Comparison of ENCODE assay signal across 18 mouse cellular contexts in genomic region chr6:128466043-128466442, GRCm38 (mm10). TPM values are rescaled to one million over a fixed set of nuclear protein-coding genes. Genes with fewer than 3 reads are reported as not detected.
DNase-seq lines count a peak whose midpoint lies in the region; TF ChIP-seq lines count a peak whose summit lies in the region.
"Had no signal": no experiment of that assay in that cellular context is flagged by ENCODE, and none has a peak within 500 bp of the region (broad histone marks: within the 10 kb centered on the region; RNA-seq: fewer than 3 reads in every experiment).

No protein-coding gene starts in this region.

- no peaks in the 10 kb centered on the region for H3K27me3 ChIP-seq in heart, adult 2 months (ENCODE audit: control insufficient read depth, insufficient read depth, low read length)
- no peaks in the 10 kb centered on the region for H3K27me3 ChIP-seq in ES-Bruce4 (ENCODE audit: control insufficient read depth, insufficient read depth, low read length, poor library complexity, severe bottlenecking)
- no peaks in the 10 kb centered on the region for H3K27me3 ChIP-seq in limb, embryonic 10.5 days (ENCODE audit: low read depth, poor library complexity, severe bottlenecking)
- H3K27me3 ChIP-seq: liver, embryonic 15.5 days had no signal

- intact Hi-C loops in heart, adult 2 months (cut with DNase I) = no loop called here

- WGBS in heart, adult 2 months = 64% methylated on average over 7 of the region's 7 CpGs
- 75% methylated on average over 7 of the region's 7 CpGs for WGBS in limb, embryonic 10.5 days

- peak; percentile 48 for DNase-seq in heart, adult 11 months
- no peak for DNase-seq in heart, adult 2 months
- DNase-seq in brain, embryonic 14.5 days (ENCODE audit: low read depth) = peak; percentile 57
- peak; percentile 47 for DNase-seq in retina, embryonic 14.5 days (ENCODE audit: low spot score)
- DNase-seq in adrenal gland, adult 8-10 months = no peak
- DNase-seq in limb, embryonic 10.5 days (ENCODE audit: low spot score) = no peak
- DNase-seq: adrenal gland, postnatal 14 days; cerebellum, adult 11-12 months; cerebellum, postnatal 14 days; gastrocnemius, postnatal 10 days; heart, adult 18-20 months; heart, postnatal 36 days; kidney, postnatal 36 days; right cerebral cortex, adult 18-20 months had no signal

- no peaks in the 10 kb centered on the region for H3K36me3 ChIP-seq in heart, adult 2 months (ENCODE audit: control insufficient read depth, insufficient read depth, low read length)
- no peaks in the 10 kb centered on the region for H3K36me3 ChIP-seq in ES-Bruce4 (ENCODE audit: control insufficient read depth, insufficient read depth, low read length, poor library complexity, severe bottlenecking)
- no peaks in the 10 kb centered on the region for H3K36me3 ChIP-seq in limb, embryonic 10.5 days
- H3K36me3 ChIP-seq: hindbrain, embryonic 15.5 days; liver, embryonic 15.5 days had no signal

- no peaks in the 10 kb centered on the region for H3K9me3 ChIP-seq in ES-Bruce4 (replicated peaks; ENCODE audit: control insufficient read depth, insufficient read depth, low read length, poor library complexity, severe bottlenecking)
- H3K9me3 ChIP-seq in limb, embryonic 10.5 days (replicated peaks) = no peaks in the 10 kb centered on the region
- H3K9me3 ChIP-seq: hindbrain, embryonic 15.5 days; liver, embryonic 15.5 days had no signal

- no peaks in the 10 kb centered on the region for H3K4me1 ChIP-seq in heart, adult 2 months (ENCODE audit: control insufficient read depth, insufficient read depth, low read length)
- H3K4me1 ChIP-seq in ES-Bruce4 (ENCODE audit: control insufficient read depth, insufficient read depth, low read length) = peaks cover 10% of the 10 kb centered on the region
- H3K4me1 ChIP-seq in limb, embryonic 10.5 days = no peaks in the 10 kb centered on the region
- H3K4me1 ChIP-seq: hindbrain, embryonic 15.5 days had no signal

- no peaks in the 10 kb centered on the region for H3K79me2 ChIP-seq in heart, adult 2 months (replicated peaks; ENCODE audit: control insufficient read depth, insufficient read depth, low read length)

- TF ChIP-seq POLR2A in heart, adult 2 months (IDR thresholded peaks at IDR 0.05; ENCODE audit: insufficient read depth, low read depth, low read length) = no peak
- no peak for TF ChIP-seq POLR2A in ES-Bruce4 (IDR thresholded peaks at IDR 0.05; ENCODE audit: insufficient read depth, low read length)
- TF ChIP-seq POLR2A in brain, embryonic 14.5 days (IDR thresholded peaks at IDR 0.05; ENCODE audit: borderline replicate concordance, extremely low read depth, insufficient read depth, insufficient read length, poor library complexity, severe bottlenecking) = no peak

- no peak overlapping the region for H3K9ac ChIP-seq in heart, adult 2 months (ENCODE audit: low read depth, low read length)
- H3K9ac ChIP-seq in ES-Bruce4 (ENCODE audit: low read depth, poor library complexity, severe bottlenecking) = peak overlapping the region; percentile 66; the same call in 1 of the 2 replicates
- H3K9ac ChIP-seq: hindbrain, embryonic 15.5 days; liver, embryonic 15.5 days had no signal

- no peak overlapping the region for H3K27ac ChIP-seq in heart, adult 2 months
- peak overlapping the region; percentile 91 for H3K27ac ChIP-seq in ES-Bruce4 (ENCODE audit: insufficient read depth, low read length)
- H3K27ac ChIP-seq in limb, embryonic 10.5 days = no peak overlapping the region
- H3K27ac ChIP-seq: hindbrain, embryonic 15.5 days; left cerebral cortex, adult 2 months; liver, embryonic 15.5 days had no signal

- no peak overlapping the region for H3K4me3 ChIP-seq in heart, adult 2 months
- peak overlapping the region; percentile 62 for H3K4me3 ChIP-seq in ES-Bruce4 (ENCODE audit: low read depth, low read length)
- no peak overlapping the region for H3K4me3 ChIP-seq in limb, embryonic 10.5 days
- H3K4me3 ChIP-seq: hindbrain, embryonic 15.5 days; left cerebral cortex, adult 2 months; liver, embryonic 15.5 days had no signal

- TF ChIP-seq EP300 in heart, adult 2 months (IDR thresholded peaks at IDR 0.05; ENCODE audit: insufficient read depth, low read depth, low read length) = no peak
- TF ChIP-seq EP300 in ES-Bruce4 (IDR thresholded peaks at IDR 0.05; ENCODE audit: insufficient read depth, low read depth, low read length) = peak; percentile 77

- TF ChIP-seq CTCF in heart, adult 2 months (IDR thresholded peaks at IDR 0.05) = no peak
- no peak for TF ChIP-seq CTCF in ES-Bruce4 (IDR thresholded peaks at IDR 0.05; ENCODE audit: low read depth, low read length)
- no peak for TF ChIP-seq CTCF in brain, embryonic 14.5 days (IDR thresholded peaks at IDR 0.05; ENCODE audit: borderline replicate concordance, extremely low read depth, insufficient read depth, insufficient read length)

RNA-seq across cellular contexts. Expression of gene Fkbp4, which starts 27.6 kb away (rescaled TPM):
- 100 to 1,000 TPM; 351 to 359 TPM for total RNA-seq in heart, adult 2 months (2021)
- polyA plus RNA-seq in heart, adult 2 months (2012; rRNA removed) = 206 and 250 TPM in 2 replicates
- 411 and 413 TPM in 2 replicates for polyA plus RNA-seq in ES-Bruce4 (2011; ENCODE audit: insufficient read depth, insufficient read length, low read depth, missing spikeins)
- polyA plus RNA-seq in brain, embryonic 14.5 days (2012; rRNA removed) = 249 and 252 TPM in 2 replicates
- total RNA-seq in adrenal gland, adult 8-10 months (2022) = 100 to 1,000 TPM; 186 to 394 (median 267) TPM
- polyA plus RNA-seq in limb, embryonic 10.5 days (2016; fragmentation: Nextera tagmentation; extraction: Ambion mirVana) = 797 and 913 TPM in 2 replicates

RNA-seq across cellular contexts. Expression of gene Itfg2, which starts 41.3 kb away (rescaled TPM):
- 10 to 100 TPM; 17.0 to 21.2 TPM for total RNA-seq in heart, adult 2 months (2021)
- 11.9 and 21.5 TPM in 2 replicates for polyA plus RNA-seq in heart, adult 2 months (2012; rRNA removed)
- polyA plus RNA-seq in ES-Bruce4 (2011; ENCODE audit: insufficient read depth, insufficient read length, low read depth, missing spikeins) = 16.3 and 21.6 TPM in 2 replicates
- polyA plus RNA-seq in brain, embryonic 14.5 days (2012; rRNA removed) = 36.1 and 42.2 TPM in 2 replicates
- total RNA-seq in adrenal gland, adult 8-10 months (2022) = 10 to 100 TPM; 27.1 to 38.6 (median 34.9) TPM
- polyA plus RNA-seq in limb, embryonic 10.5 days (2016; fragmentation: Nextera tagmentation; extraction: Ambion mirVana) = 40.8 and 47.8 TPM in 2 replicates

Comparison
In these comparisons a context has a peak if more than half of its experiments do, and no peak if none do; other contexts are left out.
1. DNase-seq: peak in heart, adult 11 months (single experiment), brain, embryonic 14.5 days (single experiment) and retina, embryonic 14.5 days (single experiment); none in heart, adult 2 months (0 of 2), adrenal gland, adult 8-10 months (single experiment) and limb, embryonic 10.5 days (single experiment).